Mouse (Mus musculus) stomach, embryonic 15.5 days (tissue): Measurements from ENCODE around the gene Rpap3. TPM values are rescaled to one million over a fixed set of nuclear protein-coding genes. Genes with fewer than 3 reads are reported as not detected.
A peak's percentile ranks its signal among the peaks of the same experiment; 100 is the strongest.

ENCODE experiments used
- ATAC-seq: fragments of 200-750 bp; cut with Nextera tagmentation; 2 replicates; pipeline ENCODE4 v1.8.0; 2017; ENCODE audit warnings: low read depth, moderate number of reproducible peaks, moderate TSS enrichment; ENCODE audit not compliant: insufficient read depth, low FRiP score
- H3K27ac ChIP-seq: fragments of 300-500 bp; sonication (generic); 2 replicates; pipeline ENCODE4 v1.5.1; 2015; ENCODE audit warnings: mild to moderate bottlenecking, inconsistent platforms
- H3K27me3 ChIP-seq: fragments of 300-500 bp; sonication (generic); replicated peaks from 2 replicates; pipeline ENCODE4 v1.6.1; 2015; ENCODE audit warnings: inconsistent platforms
- H3K36me3 ChIP-seq: fragments of 300-500 bp; sonication (generic); 2 replicates; pipeline ENCODE4 v1.6.1; 2015; ENCODE audit warnings: inconsistent platforms
- H3K4me1 ChIP-seq: fragments of 300-500 bp; sonication (generic); 2 replicates; pipeline ENCODE4 v1.6.1; 2015; ENCODE audit warnings: inconsistent platforms
- H3K4me2 ChIP-seq: fragments of 300-500 bp; sonication (generic); 2 replicates; pipeline ENCODE4 v1.6.1; 2015; ENCODE audit warnings: mild to moderate bottlenecking, inconsistent platforms
- H3K4me3 ChIP-seq: fragments of 300-500 bp; sonication (generic); replicated peaks from 2 replicates; pipeline ENCODE4 v1.5.1; 2015; ENCODE audit warnings: inconsistent platforms
- H3K9ac ChIP-seq: fragments of 300-500 bp; sonication (generic); 2 replicates; pipeline ENCODE4 v1.6.1; 2015; ENCODE audit warnings: inconsistent platforms
- H3K9me3 ChIP-seq: fragments of 300-500 bp; sonication (generic); 2 replicates; pipeline ENCODE4 v1.6.1; 2016; ENCODE audit warnings: inconsistent platforms
- WGBS: fragments of 180-500 bp; shearing (Covaris S2); methylation state at CpG from one replicate; pipeline ENCODE4 v1.1.7; 2015; 5-methylcytosine and 5-hydroxymethylcytosine counted together
- polyA plus RNA-seq: library from polyadenylated mRNA; unstranded; fragments of >200 nt; fragmentation: Nextera tagmentation; extraction: Ambion mirVana; gene quantifications from 2 replicates; pipeline ENCODE4 v1.2.1, GENCODE M21; 2015

Rpap3 gene
- polyA plus RNA-seq = 20.0 and 22.3 TPM in 2 replicates

DNA sequence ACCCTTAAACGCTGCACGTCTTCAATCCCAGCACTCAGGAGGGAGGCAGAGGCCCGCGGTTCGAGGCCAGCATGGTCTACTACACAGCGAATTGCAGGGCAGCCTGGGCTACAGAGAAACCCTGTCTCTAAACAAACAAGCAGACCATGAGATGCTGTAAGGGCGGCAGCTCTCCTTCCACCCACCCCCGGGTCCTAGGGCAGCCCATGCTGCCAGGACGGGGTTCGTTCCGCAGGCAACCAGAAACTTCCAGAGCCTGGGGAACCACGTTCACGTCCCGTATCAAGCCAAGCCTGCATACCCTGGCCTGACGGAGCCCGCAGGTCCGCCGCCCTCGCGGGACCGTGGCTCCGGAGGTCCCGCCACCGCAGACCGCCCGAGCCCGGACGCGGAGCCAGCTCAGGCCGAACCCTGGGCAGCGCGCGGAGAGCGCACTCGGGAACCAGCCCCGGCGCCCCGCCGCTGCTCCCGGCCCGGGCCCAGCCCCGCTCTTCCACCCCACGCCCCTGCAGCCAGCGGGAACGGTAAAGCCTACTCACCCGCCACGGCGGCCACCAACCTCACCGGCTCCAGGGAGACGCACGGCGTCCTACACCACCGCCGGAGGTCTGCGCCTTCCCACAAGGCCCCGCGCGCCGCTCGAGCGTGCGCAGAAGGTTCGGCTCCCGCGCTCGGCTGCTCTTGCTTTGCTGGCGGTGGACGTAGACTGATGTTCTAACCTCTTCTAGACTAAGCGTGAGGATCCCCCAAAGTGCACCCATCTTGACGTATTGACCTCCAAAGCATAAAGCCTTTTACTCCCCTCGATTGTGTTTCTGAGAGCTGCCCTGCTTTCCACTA, at the start of gene Rpap3:
Gene Rpap3 (minus strand): TSS at position 615 of the 840 bp plus-strand sequence.
- Histone ChIP-seq H3K4me1 (peaks cover 9% of the 10 kb centered on the region), H3K9me3 (no peaks in the 10 kb centered on the region), H3K4me2 (peak within 1 kb of the TSS; percentile 78), H3K36me3 (peaks cover 10% of the 10 kb centered on the region; the same call in 1 of the 2 replicates), H3K4me3 (peak within 1 kb of the TSS; percentile 75), H3K9ac (peak within 1 kb of the TSS; percentile 90), H3K27ac (peak within 1 kb of the TSS; percentile 68; the same call in 1 of the 2 replicates), H3K27me3 (no peaks in the 10 kb centered on the region)
- WGBS = under 1% methylated on average over 71 of the region's 71 CpGs
- peak; percentile 93 for ATAC-seq

- Histone ChIP-seq H3K4me3 (no peak overlapping the region), H3K9me3 (no peaks in the 10 kb centered on the region), H3K4me2 (no peak overlapping the region), H3K9ac (no peak overlapping the region), H3K27me3 (no peaks in the 10 kb centered on the region), H3K4me1 (peaks cover 13% of the 10 kb centered on the region), H3K27ac (no peak overlapping the region), H3K36me3 (no peaks in the 10 kb centered on the region)
- no peak for ATAC-seq
- WGBS = 49% methylated on average over 8 of the region's 8 CpGs
Measured at GRCm38 (mm10) chr15:97755361-97755760, 49.7 kb upstream of the Rpap3 start.

- H3K27me3 ChIP-seq = no peaks in the 10 kb centered on the region
- 38% methylated on average over 6 of the region's 6 CpGs for WGBS
- H3K36me3 ChIP-seq = no peaks in the 10 kb centered on the region
- no peak overlapping the region for H3K4me2 ChIP-seq
- H3K9ac ChIP-seq = no peak overlapping the region
- H3K9me3 ChIP-seq = no peaks in the 10 kb centered on the region
- no peak overlapping the region for H3K4me3 ChIP-seq
- H3K4me1 ChIP-seq = peaks cover 19% of the 10 kb centered on the region
- no peak overlapping the region for H3K27ac ChIP-seq
- no peak for ATAC-seq
Measured at GRCm38 (mm10) chr15:97754476-97754875, 48.9 kb upstream of the Rpap3 start.

DNA sequence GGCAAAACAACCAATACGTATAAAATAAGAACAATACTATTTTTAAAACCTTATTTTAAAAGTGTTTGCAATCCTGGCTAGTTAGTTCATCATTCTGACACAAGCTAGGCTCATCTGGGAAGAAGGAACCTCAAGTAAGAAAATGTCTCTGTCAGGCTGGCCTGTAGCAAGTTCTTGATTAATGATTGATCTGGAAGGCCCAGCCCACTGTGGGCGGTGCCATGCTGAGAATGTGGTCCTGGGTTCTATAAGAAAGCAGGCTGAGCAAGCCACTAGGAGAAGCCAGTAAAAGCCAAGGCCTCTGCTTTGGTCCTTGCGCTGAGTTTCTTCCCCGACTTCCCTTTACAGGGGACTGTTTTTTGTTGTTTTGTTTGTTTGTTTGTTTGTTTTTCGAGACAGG, 46.9 kb upstream of the Rpap3 start:
- Histone ChIP-seq H3K27me3 (no peaks in the 10 kb centered on the region), H3K4me1 (peaks cover 19% of the 10 kb centered on the region), H3K4me2 (no peak overlapping the region), H3K9ac (no peak overlapping the region), H3K4me3 (no peak overlapping the region), H3K36me3 (no peaks in the 10 kb centered on the region), H3K27ac (no peak overlapping the region), H3K9me3 (no peaks in the 10 kb centered on the region)
- 84% methylated on average over 5 of the region's 5 CpGs for WGBS
- ATAC-seq = no peak

GRCm38 (mm10) chr15:97751676-97752075, 46.1 kb upstream of the Rpap3 start:
- H3K9me3 ChIP-seq = no peaks in the 10 kb centered on the region

GRCm38 (mm10) chr15:97750697-97751096, 45.1 kb upstream of the Rpap3 start:
- H3K9ac ChIP-seq = no peak overlapping the region
- no peaks in the 10 kb centered on the region for H3K36me3 ChIP-seq
- ATAC-seq = peak; percentile 58; the same call in 1 of the 2 replicates
- no peak overlapping the region for H3K4me3 ChIP-seq
- H3K4me2 ChIP-seq = peak overlapping the region; percentile 5; the same call in 1 of the 2 replicates
- H3K27me3 ChIP-seq = no peaks in the 10 kb centered on the region
- H3K9me3 ChIP-seq = no peaks in the 10 kb centered on the region
- peaks cover 19% of the 10 kb centered on the region for H3K4me1 ChIP-seq
- peak overlapping the region; percentile 35 for H3K27ac ChIP-seq
- WGBS = 17% methylated on average over 12 of the region's 12 CpGs

More at GRCm38 (mm10) chr15:97751676-97752075, 46.1 kb upstream of the Rpap3 start:
- no peak overlapping the region for H3K27ac ChIP-seq
- no peaks in the 10 kb centered on the region for H3K36me3 ChIP-seq
- H3K27me3 ChIP-seq = no peaks in the 10 kb centered on the region
- no peak overlapping the region for H3K4me3 ChIP-seq
- no peak for ATAC-seq
- peaks cover 19% of the 10 kb centered on the region for H3K4me1 ChIP-seq
- H3K4me2 ChIP-seq = no peak overlapping the region
- WGBS = 76% methylated on average over 2 of the region's 2 CpGs
- no peak overlapping the region for H3K9ac ChIP-seq

DNA sequence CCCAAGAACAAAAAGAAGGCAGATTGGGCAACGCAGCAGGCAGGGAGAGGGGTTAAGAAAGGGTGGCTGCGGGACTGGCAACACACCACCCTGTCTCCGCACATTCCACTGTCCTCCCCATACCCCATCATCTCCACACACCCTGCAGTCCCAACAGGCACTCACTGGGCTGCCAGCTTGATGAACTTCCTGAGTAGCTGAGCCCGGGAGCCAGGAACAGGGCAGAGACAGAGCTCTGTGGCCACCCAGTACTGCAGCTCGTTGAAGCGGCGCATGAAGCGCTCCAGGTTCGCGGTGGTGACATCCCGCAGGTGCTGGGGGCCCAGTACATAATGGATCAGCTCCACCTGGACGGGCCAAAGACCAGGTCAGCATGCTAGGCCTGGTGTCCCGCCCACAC, 44.2 kb upstream of the Rpap3 start:
- 87% methylated on average over 13 of the region's 13 CpGs for WGBS
- Histone ChIP-seq H3K4me2 (no peak overlapping the region), H3K27me3 (no peaks in the 10 kb centered on the region), H3K27ac (no peak overlapping the region), H3K4me1 (peaks cover 22% of the 10 kb centered on the region), H3K9me3 (no peaks in the 10 kb centered on the region), H3K9ac (no peak overlapping the region), H3K4me3 (no peak overlapping the region), H3K36me3 (no peaks in the 10 kb centered on the region)
- ATAC-seq = no peak

DNA sequence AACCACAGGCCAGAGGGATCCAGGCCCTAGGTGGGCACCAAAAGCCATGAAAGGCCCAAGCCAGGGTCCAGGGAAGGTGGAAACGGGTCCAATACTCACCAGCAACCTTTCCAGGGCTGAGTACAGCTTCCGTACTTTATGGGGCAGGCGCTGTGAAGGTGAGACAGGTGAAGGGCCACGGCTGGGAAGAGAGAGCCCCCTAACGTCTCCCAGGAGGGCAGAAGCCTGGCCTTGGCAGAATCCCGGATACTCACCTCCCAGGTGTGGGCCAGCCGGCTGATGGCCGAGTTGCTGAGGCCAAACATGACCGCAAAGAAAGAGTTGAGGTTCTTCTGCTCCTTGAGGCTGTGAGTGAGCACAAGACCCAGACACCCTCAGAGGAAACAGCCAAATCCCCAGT, 43.8 kb upstream of the Rpap3 start:
- Histone ChIP-seq H3K4me3 (no peak overlapping the region), H3K9ac (no peak overlapping the region), H3K36me3 (no peaks in the 10 kb centered on the region), H3K9me3 (no peaks in the 10 kb centered on the region), H3K27me3 (no peaks in the 10 kb centered on the region), H3K27ac (no peak overlapping the region), H3K4me2 (no peak overlapping the region), H3K4me1 (peaks cover 24% of the 10 kb centered on the region)
- WGBS = 95% methylated on average over 9 of the region's 9 CpGs
- ATAC-seq = no peak

DNA sequence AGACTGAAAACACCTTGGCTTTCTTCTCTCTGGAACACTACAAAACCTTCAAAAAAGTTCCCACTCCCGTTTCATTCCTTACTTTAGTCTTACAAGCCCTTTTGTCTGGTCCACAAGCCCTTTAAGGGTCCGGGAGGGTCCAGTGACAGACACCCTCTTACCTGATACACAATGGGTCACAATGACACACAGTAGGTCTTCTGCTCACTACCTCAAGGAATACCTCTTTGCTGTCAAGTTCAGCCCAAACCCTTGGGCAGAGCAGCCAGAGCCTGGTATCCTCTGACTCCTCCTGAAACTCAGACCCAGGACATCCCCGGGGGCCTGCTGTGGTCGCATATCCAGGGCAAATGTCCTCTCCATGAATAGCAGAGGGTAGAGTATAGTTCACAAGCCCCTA, 43.3 kb upstream of the Rpap3 start:
- Histone ChIP-seq H3K36me3 (no peaks in the 10 kb centered on the region), H3K9me3 (no peaks in the 10 kb centered on the region), H3K27ac (no peak overlapping the region), H3K4me3 (no peak overlapping the region), H3K9ac (no peak overlapping the region), H3K4me1 (peaks cover 24% of the 10 kb centered on the region), H3K27me3 (no peaks in the 10 kb centered on the region), H3K4me2 (no peak overlapping the region)
- WGBS = 88% methylated on average over 4 of the region's 4 CpGs
- no peak for ATAC-seq

DNA sequence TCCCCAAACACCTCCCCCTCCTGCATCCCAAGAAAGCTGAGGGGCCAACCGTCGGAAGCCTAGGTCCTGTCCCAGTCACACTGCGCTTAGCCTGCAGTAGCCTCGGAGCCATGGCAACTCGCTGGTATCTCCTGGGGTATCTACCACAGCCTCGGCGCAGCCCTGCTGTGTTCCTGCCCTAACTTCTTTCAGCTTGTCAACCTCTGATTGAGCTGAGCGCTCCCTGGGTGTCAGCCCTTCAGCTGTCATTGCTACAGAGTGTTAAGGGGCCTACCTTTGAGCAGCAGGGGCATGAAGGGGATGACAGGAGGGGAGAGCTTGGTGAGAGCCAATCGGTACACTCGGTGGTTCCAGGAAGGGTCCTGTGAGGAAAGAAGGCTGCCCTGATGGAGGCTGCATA, 42.7 kb upstream of the Rpap3 start:
- 55% methylated on average over 10 of the region's 10 CpGs for WGBS
- Histone ChIP-seq H3K9ac (no peak overlapping the region), H3K9me3 (no peaks in the 10 kb centered on the region), H3K27me3 (no peaks in the 10 kb centered on the region), H3K4me1 (peaks cover 24% of the 10 kb centered on the region), H3K4me3 (no peak overlapping the region), H3K27ac (no peak overlapping the region), H3K4me2 (no peak overlapping the region), H3K36me3 (no peaks in the 10 kb centered on the region)
- no peak for ATAC-seq

DNA sequence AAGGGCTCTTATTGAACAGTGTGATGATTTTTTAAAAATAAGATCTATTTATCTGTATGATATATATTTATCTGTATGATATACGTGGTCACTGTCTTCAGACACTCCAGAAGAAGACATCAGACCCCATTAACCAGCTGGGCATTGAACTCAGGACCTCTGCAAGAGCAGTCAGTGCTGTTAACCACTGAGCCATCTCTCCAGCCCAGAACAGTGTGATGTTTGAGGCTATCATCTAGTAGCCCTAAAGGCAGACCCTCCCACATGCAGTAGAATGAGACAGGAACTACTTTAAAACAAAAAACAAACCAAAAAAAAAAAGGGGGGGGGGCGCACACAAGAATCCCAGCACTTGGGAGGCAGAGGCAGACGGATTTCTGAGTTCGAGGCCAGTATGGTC, 41.9 kb upstream of the Rpap3 start:
- Histone ChIP-seq H3K4me1 (peaks cover 24% of the 10 kb centered on the region), H3K9ac (no peak overlapping the region), H3K4me2 (no peak overlapping the region), H3K36me3 (no peaks in the 10 kb centered on the region), H3K27ac (no peak overlapping the region), H3K9me3 (no peaks in the 10 kb centered on the region), H3K4me3 (no peak overlapping the region), H3K27me3 (no peaks in the 10 kb centered on the region)
- no peak for ATAC-seq
- 79% methylated on average over 4 of the region's 4 CpGs for WGBS

GRCm38 (mm10) chr15:97746748-97747147, 41.1 kb upstream of the Rpap3 start:
- no peaks in the 10 kb centered on the region for H3K36me3 ChIP-seq
- no peak overlapping the region for H3K9ac ChIP-seq
- peaks cover 24% of the 10 kb centered on the region for H3K4me1 ChIP-seq
- H3K27me3 ChIP-seq = no peaks in the 10 kb centered on the region
- no peak overlapping the region for H3K4me2 ChIP-seq
- no peak overlapping the region for H3K4me3 ChIP-seq
- ATAC-seq = no peak
- H3K9me3 ChIP-seq = no peaks in the 10 kb centered on the region
- 92% methylated on average over 24 of the region's 24 CpGs for WGBS
- no peak overlapping the region for H3K27ac ChIP-seq
